Mouse (Mus musculus): Measurements from ENCODE around the gene Tmem234. TPM values are rescaled to one million over a fixed set of nuclear protein-coding genes. Genes with fewer than 3 reads are reported as not detected.

Tmem234 gene
- polyA plus RNA-seq, 1 experiment from 2014 or later, result 153 TPM

- Histone ChIP-seq H3K4me1 (replicated peaks) (peaks cover 36% of the 10 kb centered on the region), H3K36me3 (peaks cover 27% of the 10 kb centered on the region), H3K27ac (ENCODE audit: poor library complexity, severe bottlenecking) (peak overlapping the region; percentile 89; the same call in 1 of the 2 replicates), H3K4me3 (peak overlapping the region; percentile 79), H3K9ac (peak overlapping the region; percentile 86), H3K9me3 (replicated peaks) (no peaks in the 10 kb centered on the region), H3K27me3 (replicated peaks) (no peaks in the 10 kb centered on the region), H3K4me2 (peak overlapping the region; percentile 87)
- no peak for ATAC-seq (ENCODE audit: insufficient number of reproducible peaks, low FRiP score)
- 16% methylated on average over 8 of the region's 8 CpGs for WGBS
Observed at GRCm38 (mm10) chr4:129622803-129623535, 22.5 kb downstream of the Tmem234 start.

GRCm38 (mm10) chr4:129623681-129624091 is 23.2 kb downstream of the Tmem234 start, which contains the start of gene Ccdc28b:
Ccdc28b (minus strand) TSS chr4:129623947.
- ATAC-seq (ENCODE audit: insufficient number of reproducible peaks, low FRiP score), result 0 out of 2 replicates have a peak, but pooled peaks have one; percentile 30
- Histone ChIP-seq H3K4me1 (replicated peaks) (peaks cover 31% of the 10 kb centered on the region), H3K9ac (peak within 1 kb of the TSS; percentile 86), H3K4me3 (peak within 1 kb of the TSS; percentile 79), H3K9me3 (replicated peaks) (no peaks in the 10 kb centered on the region), H3K4me2 (peak within 1 kb of the TSS; percentile 87), H3K27ac (ENCODE audit: poor library complexity, severe bottlenecking) (peak within 1 kb of the TSS; percentile 89), H3K27me3 (replicated peaks) (no peaks in the 10 kb centered on the region), H3K36me3 (peaks cover 34% of the 10 kb centered on the region)
- WGBS, result under 1% methylated on average over 10 of the region's 10 CpGs

GRCm38 (mm10) chr4:129624281-129625028 is 24.0 kb downstream of the Tmem234 start:
- Histone ChIP-seq H3K9ac (peak overlapping the region; percentile 86), H3K9me3 (replicated peaks) (no peaks in the 10 kb centered on the region), H3K36me3 (peaks cover 42% of the 10 kb centered on the region), H3K4me2 (peak overlapping the region; percentile 87), H3K4me1 (replicated peaks) (peaks cover 31% of the 10 kb centered on the region), H3K27me3 (replicated peaks) (no peaks in the 10 kb centered on the region), H3K27ac (ENCODE audit: poor library complexity, severe bottlenecking) (peak overlapping the region; percentile 89), H3K4me3 (peak overlapping the region; percentile 79)
- WGBS, result 1% methylated on average over 18 of the region's 18 CpGs
- peak; percentile 88 for ATAC-seq (ENCODE audit: insufficient number of reproducible peaks, low FRiP score)

GRCm38 (mm10) chr4:129625029-129625370 is 24.5 kb downstream of the Tmem234 start:
- peak; percentile 20; the same call in 1 of the 2 replicates for ATAC-seq (ENCODE audit: insufficient number of reproducible peaks, low FRiP score)
- H3K4me1 ChIP-seq (replicated peaks), result peaks cover 31% of the 10 kb centered on the region
- H3K4me3 ChIP-seq, result peak overlapping the region; percentile 79
- peak overlapping the region; percentile 48 for H3K9ac ChIP-seq
- H3K9me3 ChIP-seq (replicated peaks), result no peaks in the 10 kb centered on the region
- H3K27me3 ChIP-seq (replicated peaks), result no peaks in the 10 kb centered on the region
- peaks cover 46% of the 10 kb centered on the region for H3K36me3 ChIP-seq
- peak overlapping the region; percentile 78 for H3K27ac ChIP-seq (ENCODE audit: poor library complexity, severe bottlenecking)
- 2% methylated on average over 6 of the region's 6 CpGs for WGBS
- peak overlapping the region; percentile 87 for H3K4me2 ChIP-seq

- Histone ChIP-seq H3K27ac (ENCODE audit: poor library complexity, severe bottlenecking) (no peak overlapping the region), H3K27me3 (replicated peaks) (no peaks in the 10 kb centered on the region), H3K4me3 (no peak overlapping the region), H3K4me1 (replicated peaks) (peaks cover 31% of the 10 kb centered on the region), H3K36me3 (peaks cover 51% of the 10 kb centered on the region), H3K4me2 (peak overlapping the region; percentile 87), H3K9me3 (replicated peaks) (no peaks in the 10 kb centered on the region), H3K9ac (no peak overlapping the region)
- ATAC-seq (ENCODE audit: insufficient number of reproducible peaks, low FRiP score), result no peak
- 38% methylated on average over 4 of the region's 4 CpGs for WGBS
Observed at GRCm38 (mm10) chr4:129625496-129625895, 25.0 kb downstream of the Tmem234 start.

GRCm38 (mm10) chr4:129626035-129626434 is 25.6 kb downstream of the Tmem234 start:
- H3K9ac ChIP-seq, result no peak overlapping the region
- no peaks in the 10 kb centered on the region for H3K27me3 ChIP-seq (replicated peaks)
- H3K36me3 ChIP-seq, result peaks cover 52% of the 10 kb centered on the region

GRCm38 (mm10) chr4:129630944-129631343 is 30.5 kb downstream of the Tmem234 start:
- Histone ChIP-seq H3K27ac (ENCODE audit: poor library complexity, severe bottlenecking) (no peak overlapping the region), H3K9ac (no peak overlapping the region), H3K27me3 (replicated peaks) (no peaks in the 10 kb centered on the region), H3K4me2 (no peak overlapping the region), H3K4me1 (replicated peaks) (0 out of 2 replicates have a peak, but pooled peaks cover 2% of the 10 kb centered on the region), H3K9me3 (replicated peaks) (no peaks in the 10 kb centered on the region), H3K4me3 (no peak overlapping the region), H3K36me3 (peaks cover 97% of the 10 kb centered on the region)
- 83% methylated on average over 4 of the region's 4 CpGs for WGBS
- no peak for ATAC-seq (ENCODE audit: insufficient number of reproducible peaks, low FRiP score)

More at GRCm38 (mm10) chr4:129626035-129626434, 25.6 kb downstream of the Tmem234 start:
- WGBS, result 76% methylated on average over 6 of the region's 6 CpGs
- no peak overlapping the region for H3K4me2 ChIP-seq
- no peaks in the 10 kb centered on the region for H3K9me3 ChIP-seq (replicated peaks)
- peaks cover 31% of the 10 kb centered on the region for H3K4me1 ChIP-seq (replicated peaks)
- H3K27ac ChIP-seq (ENCODE audit: poor library complexity, severe bottlenecking), result no peak overlapping the region
- ATAC-seq (ENCODE audit: insufficient number of reproducible peaks, low FRiP score), result no peak
- no peak overlapping the region for H3K4me3 ChIP-seq

- Histone ChIP-seq H3K27ac (ENCODE audit: poor library complexity, severe bottlenecking) (no peak overlapping the region), H3K9me3 (replicated peaks) (no peaks in the 10 kb centered on the region), H3K27me3 (replicated peaks) (no peaks in the 10 kb centered on the region), H3K4me1 (replicated peaks) (no peaks in the 10 kb centered on the region), H3K9ac (no peak overlapping the region), H3K4me3 (no peak overlapping the region), H3K36me3 (peaks cover 98% of the 10 kb centered on the region), H3K4me2 (no peak overlapping the region)
- 94% methylated on average over 12 of the region's 12 CpGs for whole genome bisulfite sequencing
- no peak for ATAC-seq (ENCODE audit: insufficient number of reproducible peaks, low FRiP score)
Observed at GRCm38 (mm10) chr4:129631867-129632266, 31.4 kb downstream of the Tmem234 start.

GRCm38 (mm10) chr4:129633852-129634251 is 33.4 kb downstream of the Tmem234 start:
- Histone ChIP-seq H3K4me2 (no peak overlapping the region), H3K4me3 (no peak overlapping the region), H3K9ac (no peak overlapping the region), H3K27ac (ENCODE audit: poor library complexity, severe bottlenecking) (no peak overlapping the region), H3K27me3 (replicated peaks) (no peaks in the 10 kb centered on the region), H3K4me1 (replicated peaks) (peaks cover 9% of the 10 kb centered on the region), H3K36me3 (peaks cover 96% of the 10 kb centered on the region), H3K9me3 (replicated peaks) (no peaks in the 10 kb centered on the region)
- no peak for ATAC-seq (ENCODE audit: insufficient number of reproducible peaks, low FRiP score)
- WGBS, result 90% methylated on average over 6 of the region's 6 CpGs

GRCm38 (mm10) chr4:129639221-129639620 is 38.8 kb downstream of the Tmem234 start:
- peaks cover 27% of the 10 kb centered on the region for H3K4me1 ChIP-seq (replicated peaks)
- no peaks in the 10 kb centered on the region for H3K27me3 ChIP-seq (replicated peaks)
- peaks cover 59% of the 10 kb centered on the region for H3K36me3 ChIP-seq
- peak overlapping the region; percentile 97 for H3K4me2 ChIP-seq
- no peak for ATAC-seq (ENCODE audit: insufficient number of reproducible peaks, low FRiP score)
- peak overlapping the region; percentile 77 for H3K4me3 ChIP-seq
- no peak overlapping the region for H3K27ac ChIP-seq (ENCODE audit: poor library complexity, severe bottlenecking)
- no peaks in the 10 kb centered on the region for H3K9me3 ChIP-seq (replicated peaks)
- peak overlapping the region; percentile 94 for H3K9ac ChIP-seq
- 84% methylated on average over 15 of the region's 15 CpGs for WGBS

GRCm38 (mm10) chr4:129640101-129640637 is 39.7 kb downstream of the Tmem234 start:
- no peaks in the 10 kb centered on the region for H3K27me3 ChIP-seq (replicated peaks)
- no peak for ATAC-seq (ENCODE audit: insufficient number of reproducible peaks, low FRiP score)
- peak overlapping the region; percentile 77 for H3K4me3 ChIP-seq
- peaks cover 27% of the 10 kb centered on the region for H3K4me1 ChIP-seq (replicated peaks)
- peak overlapping the region; percentile 97 for H3K4me2 ChIP-seq
- 6% methylated on average over 17 of the region's 17 CpGs for WGBS
- H3K36me3 ChIP-seq, result peaks cover 59% of the 10 kb centered on the region
- peak overlapping the region; percentile 84 for H3K27ac ChIP-seq (ENCODE audit: poor library complexity, severe bottlenecking)
- no peaks in the 10 kb centered on the region for H3K9me3 ChIP-seq (replicated peaks)
- H3K9ac ChIP-seq, result peak overlapping the region; percentile 94

All from heart, embryonic 12.5 days (tissue).